Mouse (Mus musculus): ENCODE results near the gene Pknox1.

DNA sequence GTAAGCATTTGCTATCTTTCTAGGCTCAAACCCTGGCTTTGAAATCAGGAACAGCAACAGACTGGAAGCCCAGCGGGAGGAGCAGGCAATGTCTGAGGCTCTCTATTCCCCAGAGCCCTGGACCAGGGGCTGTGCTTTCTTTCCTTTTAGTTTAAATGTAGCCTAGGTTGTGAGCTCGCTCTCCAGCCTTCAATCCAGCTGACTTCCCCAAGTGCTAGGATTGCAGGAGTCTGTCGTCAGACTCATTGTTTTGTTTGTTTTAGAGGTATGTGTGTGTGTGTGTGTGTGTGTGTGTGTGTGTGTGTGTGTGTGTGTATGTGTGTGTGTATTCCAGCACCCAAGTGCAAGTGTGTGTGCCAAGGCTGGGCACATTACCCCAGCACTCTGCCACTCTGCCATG is 24.4 kb upstream of the Pknox1 start:
- TF ChIP-seq CTCF (IDR thresholded peaks at IDR 0.05) = no peak
- TF ChIP-seq EP300 (IDR thresholded peaks at IDR 0.05) = no peak

Measured in lung, postnatal 0 days (tissue).